Mouse (Mus musculus) heart, adult 2 months (tissue): ENCODE results near the gene Tmem130.

Source experiments
- CTCF ChIP-seq: fragments of 200-600 bp; IDR thresholded peaks from 2 replicates; pipeline ENCODE4 v1.8.1; 2022; ENCODE audit warnings: antibody characterized with exemption, mild to moderate bottlenecking, moderate library complexity
- EP300 ChIP-seq: fragments of 200-500 bp; IDR thresholded peaks from 2 replicates; pipeline ENCODE4 v1.6.1; 2011; ENCODE audit warnings: low read depth, low read length, control low read depth; ENCODE audit not compliant: insufficient read depth
- POLR2A ChIP-seq: fragments of 200-500 bp; IDR thresholded peaks from 2 replicates; pipeline ENCODE4 v1.6.1; 2011; ENCODE audit warnings: mild to moderate bottlenecking, low read depth, low read length, control low read depth; ENCODE audit not compliant: insufficient read depth

- TF ChIP-seq EP300 (no peak), CTCF (no peak), POLR2A (no peak)
These were observed 11.6 kb upstream of the Tmem130 start for GRCm38 (mm10) chr5:144773231-144773630.
